Mouse (Mus musculus) right cerebral cortex, postnatal 14 days (tissue): ENCODE results near the gene Pitx1.

Experiments
- DNase-seq: peaks from one replicate; pipeline ENCODE4 v3.0.0; 2022

Pitx1 gene

GRCm38 (mm10) chr13:55830833-55831721 is 4.9 kb downstream of the Pitx1 start:
- no peak for DNase-seq

DNA sequence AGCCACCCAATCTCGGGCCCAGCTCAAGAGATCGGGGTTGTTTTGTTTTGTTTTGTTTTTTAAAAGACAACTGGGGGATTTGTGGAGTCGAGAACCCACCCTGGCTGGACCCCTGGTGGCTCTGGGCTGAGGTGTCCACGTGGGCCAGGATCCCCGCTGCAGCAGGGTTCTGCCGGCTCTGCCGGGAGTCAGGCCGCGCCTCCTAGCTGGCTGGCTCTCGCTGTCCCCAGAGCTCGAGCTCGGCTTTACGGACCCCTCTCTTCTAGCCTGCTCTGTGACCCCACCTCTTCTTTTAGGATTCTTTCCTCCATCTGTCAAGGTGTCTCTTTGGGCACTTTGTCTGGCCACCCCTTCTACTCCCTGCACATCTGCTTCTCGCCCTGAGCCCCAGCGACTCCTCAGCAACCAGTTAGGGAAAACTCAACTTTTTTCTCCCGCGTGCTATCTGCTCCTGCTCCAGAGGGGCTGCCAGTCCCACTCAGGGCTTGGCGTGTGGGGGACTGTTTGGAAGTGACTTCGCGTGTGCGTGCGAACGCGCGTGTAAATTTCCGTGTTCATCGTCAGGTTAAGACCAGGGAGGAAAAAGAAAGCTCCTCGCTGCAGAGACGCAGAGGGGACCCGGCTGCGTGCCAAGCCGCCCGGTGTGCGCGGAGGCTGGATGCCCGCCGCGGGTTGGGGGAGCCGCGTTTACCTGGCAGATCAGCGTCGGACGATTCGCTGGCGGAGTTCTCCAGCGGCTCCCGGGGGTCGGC is 5.7 kb downstream of the Pitx1 start:
- DNase-seq: no peak

GRCm38 (mm10) chr13:55829018-55829655 is 6.9 kb downstream of the Pitx1 start:
- DNase-seq: no peak

- DNase-seq: no peak
Measured at GRCm38 (mm10) chr13:55828141-55829017, 7.6 kb downstream of the Pitx1 start.

DNA sequence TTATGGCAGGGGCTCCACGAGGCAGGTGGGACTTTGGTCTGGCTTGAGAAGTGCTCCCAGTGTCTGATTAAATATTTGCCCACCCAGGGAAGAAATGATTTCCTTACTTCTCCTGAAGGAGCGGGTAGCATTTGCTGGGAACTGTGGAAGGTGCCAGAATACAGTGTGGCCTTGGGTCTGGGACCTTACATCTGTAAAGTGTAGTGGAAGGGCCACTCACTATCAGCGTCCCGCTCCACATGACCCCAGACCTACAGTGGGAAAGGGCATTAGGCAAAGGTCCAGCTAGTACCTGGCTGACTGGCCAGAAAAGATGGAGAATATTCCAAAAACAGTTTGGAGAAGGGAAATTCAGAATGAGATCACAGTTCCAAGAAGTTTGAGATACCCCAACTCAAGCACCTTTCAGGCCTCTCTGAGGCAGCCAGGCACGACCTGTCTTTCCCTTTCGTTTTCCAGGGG is 8.3 kb downstream of the Pitx1 start:
- no peak for DNase-seq

GRCm38 (mm10) chr13:55826796-55827678 is 9.0 kb downstream of the Pitx1 start:
- DNase-seq: no peak

DNA sequence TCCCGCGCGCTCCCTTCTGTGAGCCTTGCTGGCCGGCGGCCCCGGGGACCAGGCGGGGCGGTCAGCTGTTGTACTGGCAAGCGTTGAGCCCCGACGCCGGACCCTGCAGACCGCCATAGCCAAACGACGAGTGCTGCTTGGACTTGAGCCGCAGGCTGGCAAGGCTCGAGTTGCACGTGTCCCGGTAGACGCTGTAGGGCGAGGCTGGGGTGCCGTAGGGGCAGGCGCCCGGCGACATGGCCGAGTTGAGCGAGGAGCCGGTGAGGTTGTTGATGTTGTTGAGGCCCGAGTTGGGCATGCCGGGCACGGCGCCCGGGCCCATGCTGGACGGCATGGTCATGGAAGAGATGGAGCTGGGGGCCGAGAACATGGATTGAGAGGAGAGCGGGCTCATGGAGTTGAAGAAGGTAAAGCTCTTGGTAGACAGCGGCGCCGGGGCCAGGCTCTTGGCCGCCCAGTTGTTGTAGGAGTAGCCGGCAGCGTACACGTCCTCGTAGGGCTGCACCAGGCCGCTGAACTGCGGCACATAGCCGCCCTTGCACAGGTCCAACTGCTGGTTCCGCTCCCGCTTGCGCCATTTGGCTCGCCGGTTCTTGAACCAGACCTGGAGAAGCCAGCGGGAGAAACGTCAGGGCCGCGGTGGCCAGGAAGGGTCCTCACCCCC is 9.9 kb downstream of the Pitx1 start:
- no peak for DNase-seq

GRCm38 (mm10) chr13:55825245-55825681 is 10.7 kb downstream of the Pitx1 start:
- DNase-seq: no peak

GRCm38 (mm10) chr13:55824151-55824945 is 11.6 kb downstream of the Pitx1 start:
- DNase-seq: no peak

- no peak for DNase-seq
Measured at GRCm38 (mm10) chr13:55822499-55822898, 13.5 kb downstream of the Pitx1 start.

DNA sequence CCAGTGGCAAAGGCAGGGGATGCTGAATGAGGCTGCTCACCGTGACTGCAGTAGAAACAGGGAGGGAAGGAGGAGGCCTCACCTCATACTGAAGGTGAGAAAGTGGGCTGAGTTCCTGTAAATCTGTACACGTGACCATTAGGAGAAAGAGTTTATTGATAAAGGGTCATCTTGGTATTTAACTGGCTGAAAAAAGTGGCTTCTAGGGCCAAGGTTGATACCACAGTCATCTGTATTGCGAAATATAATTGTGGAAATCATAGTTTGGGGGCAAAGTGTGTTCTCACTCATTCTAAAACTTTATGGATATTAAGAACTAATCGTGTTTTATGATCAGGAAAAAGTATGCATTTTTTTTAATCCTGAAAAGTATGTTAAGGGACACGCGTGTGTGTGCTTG is 21.2 kb downstream of the Pitx1 start:
- no peak for DNase-seq

- DNase-seq: no peak
Measured at GRCm38 (mm10) chr13:55813490-55814016, 22.4 kb downstream of the Pitx1 start.

- DNase-seq: no peak
Measured at GRCm38 (mm10) chr13:55810947-55811346, 25.0 kb downstream of the Pitx1 start.

- DNase-seq: no peak
Measured at GRCm38 (mm10) chr13:55809707-55810106, 26.3 kb downstream of the Pitx1 start.

DNA sequence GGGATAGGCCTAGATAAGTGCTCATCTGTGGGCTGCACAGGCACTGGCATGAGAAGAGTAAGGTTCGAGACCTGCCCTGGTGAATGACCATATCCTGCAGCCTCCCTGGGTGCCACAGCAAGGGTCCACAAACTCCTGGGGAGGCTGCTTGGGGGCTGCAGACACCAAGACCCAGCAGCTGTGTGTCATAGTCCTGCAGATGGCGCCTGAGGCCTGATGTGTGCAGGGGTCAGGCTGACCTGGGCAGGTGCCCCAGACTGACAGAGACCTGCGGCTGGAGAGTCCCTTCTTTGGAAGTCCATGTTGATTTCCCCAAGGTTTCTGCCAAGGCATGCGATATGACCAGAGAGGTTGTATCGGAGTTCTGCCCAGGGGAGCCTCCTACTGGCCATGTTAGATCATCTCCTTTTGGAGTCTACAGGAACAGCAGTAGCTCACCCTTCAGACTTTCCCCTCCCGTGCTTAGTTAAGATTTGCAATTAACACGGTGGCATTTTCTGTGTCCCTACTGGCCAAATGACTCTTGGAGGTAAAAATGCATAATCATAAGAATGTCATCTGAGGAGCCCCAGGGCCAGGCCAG is 26.9 kb downstream of the Pitx1 start:
- no peak for DNase-seq

DNA sequence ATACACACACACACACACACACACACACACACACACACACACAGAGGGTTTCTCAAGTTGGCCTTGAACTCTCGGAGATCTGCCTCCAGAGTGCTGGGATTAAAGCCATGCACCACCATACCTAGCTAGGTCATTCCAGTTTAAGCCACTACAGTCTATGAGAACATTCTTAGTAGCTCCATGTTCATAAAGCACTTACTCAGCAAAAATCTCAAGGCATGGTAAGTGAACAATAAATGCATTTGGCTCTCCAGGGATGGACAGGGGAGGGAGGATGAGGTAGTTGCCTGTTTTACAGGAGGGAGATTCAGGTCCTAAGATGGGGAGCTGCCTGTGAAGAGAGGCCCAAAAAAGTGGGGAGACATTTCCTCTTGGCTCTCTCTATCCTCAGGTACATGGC is 32.0 kb downstream of the Pitx1 start:
- no peak for DNase-seq

- no peak for DNase-seq
Measured at GRCm38 (mm10) chr13:55801246-55801645, 34.7 kb downstream of the Pitx1 start.

DNA sequence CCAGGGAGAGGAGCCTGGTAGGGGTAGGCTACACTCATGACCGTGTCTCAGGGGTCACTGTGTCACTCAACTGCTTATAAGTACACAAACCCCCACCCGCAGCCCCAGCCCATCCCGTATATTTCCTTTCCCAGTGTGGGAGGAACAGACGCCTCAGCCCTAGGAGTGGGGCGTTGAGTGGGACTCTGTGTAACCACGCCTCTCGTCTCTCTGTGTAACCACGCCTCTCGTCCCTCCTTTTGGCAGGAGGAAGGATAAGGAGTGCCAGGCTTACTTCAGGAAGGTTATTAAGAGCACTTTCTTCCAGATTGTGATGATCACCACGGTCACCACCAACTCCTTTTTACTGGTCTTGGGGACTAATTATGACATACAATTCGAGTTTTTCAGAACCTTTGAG is 49.9 kb downstream of the Pitx1 start:
- DNase-seq: no peak

DNA sequence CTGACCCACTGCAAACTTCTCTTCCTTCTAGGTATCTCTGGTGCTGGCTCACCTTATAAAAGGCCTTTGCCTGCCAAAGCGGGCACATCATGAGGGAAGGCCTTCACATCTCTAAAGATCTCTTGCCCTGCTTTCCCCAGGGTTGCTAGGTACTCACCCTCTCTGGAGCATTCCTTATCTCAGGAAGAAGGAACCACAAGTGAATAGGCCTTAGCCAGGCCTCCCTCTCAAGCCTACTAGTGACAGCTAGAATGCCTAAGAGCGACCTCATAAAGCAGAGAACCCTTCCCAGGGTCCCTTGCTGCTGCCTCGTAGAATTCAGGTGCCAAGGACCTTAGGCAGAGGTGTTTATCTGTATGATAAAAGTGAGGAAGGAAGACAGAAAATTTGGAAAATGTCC is 51.7 kb downstream of the Pitx1 start, which contains the start of gene Catsper3:
Gene Catsper3, plus strand, starts transcription at position 301 of the 400 bp plus-strand sequence.
- no peak for DNase-seq
